Mouse (Mus musculus): ENCODE data around the gene Elf1. TPM values are rescaled to one million over a fixed set of nuclear protein-coding genes. Genes with fewer than 3 reads are reported as not detected.

Elf1 gene
- polyA plus RNA-seq, 1 experiment: 3.9 TPM

- H3K36me3 ChIP-seq (ENCODE audit: control insufficient read depth, insufficient read depth, low read length): no peaks in the 10 kb centered on the region; the same call in 1 of the 2 replicates
- H3K27ac ChIP-seq (ENCODE audit: control insufficient read depth, insufficient read depth, low read depth, low read length): no peak overlapping the region
- TF ChIP-seq POLR2A (IDR thresholded peaks at IDR 0.05; ENCODE audit: control insufficient read depth, low read depth, low read length): no peak
- no peak for TF ChIP-seq CTCF (IDR thresholded peaks at IDR 0.05; ENCODE audit: control insufficient read depth, insufficient read depth, insufficient replicate concordance, low read depth, low read length)
- H3K4me3 ChIP-seq (ENCODE audit: control insufficient read depth, low read depth, low read length): no peak overlapping the region
- no peaks in the 10 kb centered on the region for H3K4me1 ChIP-seq (ENCODE audit: control insufficient read depth, insufficient read depth, low read length)
- no peaks in the 10 kb centered on the region for H3K27me3 ChIP-seq (ENCODE audit: control insufficient read depth, insufficient read depth, low read length)
These were observed 20.6 kb upstream of the Elf1 start for GRCm38 (mm10) chr14:79460401-79460800.

- TF ChIP-seq POLR2A (IDR thresholded peaks at IDR 0.05; ENCODE audit: control insufficient read depth, low read depth, low read length) (no peak), CTCF (IDR thresholded peaks at IDR 0.05; ENCODE audit: control insufficient read depth, insufficient read depth, insufficient replicate concordance, low read depth, low read length) (no peak)
- H3K36me3 ChIP-seq (ENCODE audit: control insufficient read depth, insufficient read depth, low read length): no peaks in the 10 kb centered on the region; the same call in 1 of the 2 replicates
- H3K4me3 ChIP-seq (ENCODE audit: control insufficient read depth, low read depth, low read length): no peak overlapping the region
- H3K27me3 ChIP-seq (ENCODE audit: control insufficient read depth, insufficient read depth, low read length): no peaks in the 10 kb centered on the region
- no peak overlapping the region for H3K27ac ChIP-seq (ENCODE audit: control insufficient read depth, insufficient read depth, low read depth, low read length)
- H3K4me1 ChIP-seq (ENCODE audit: control insufficient read depth, insufficient read depth, low read length): no peaks in the 10 kb centered on the region
These were observed 20.0 kb upstream of the Elf1 start for GRCm38 (mm10) chr14:79460988-79461387.

- TF ChIP-seq POLR2A (IDR thresholded peaks at IDR 0.05; ENCODE audit: control insufficient read depth, low read depth, low read length): no peak
- TF ChIP-seq CTCF (IDR thresholded peaks at IDR 0.05; ENCODE audit: control insufficient read depth, insufficient read depth, insufficient replicate concordance, low read depth, low read length): no peak
- H3K27ac ChIP-seq (ENCODE audit: control insufficient read depth, insufficient read depth, low read depth, low read length): no peak overlapping the region
- H3K4me1 ChIP-seq (ENCODE audit: control insufficient read depth, insufficient read depth, low read length): no peaks in the 10 kb centered on the region
- H3K27me3 ChIP-seq (ENCODE audit: control insufficient read depth, insufficient read depth, low read length): no peaks in the 10 kb centered on the region
- H3K4me3 ChIP-seq (ENCODE audit: control insufficient read depth, low read depth, low read length): no peak overlapping the region
- peaks cover 4% of the 10 kb centered on the region for H3K36me3 ChIP-seq (ENCODE audit: control insufficient read depth, insufficient read depth, low read length)
These were observed 15.4 kb upstream of the Elf1 start for GRCm38 (mm10) chr14:79465623-79466022.

DNA sequence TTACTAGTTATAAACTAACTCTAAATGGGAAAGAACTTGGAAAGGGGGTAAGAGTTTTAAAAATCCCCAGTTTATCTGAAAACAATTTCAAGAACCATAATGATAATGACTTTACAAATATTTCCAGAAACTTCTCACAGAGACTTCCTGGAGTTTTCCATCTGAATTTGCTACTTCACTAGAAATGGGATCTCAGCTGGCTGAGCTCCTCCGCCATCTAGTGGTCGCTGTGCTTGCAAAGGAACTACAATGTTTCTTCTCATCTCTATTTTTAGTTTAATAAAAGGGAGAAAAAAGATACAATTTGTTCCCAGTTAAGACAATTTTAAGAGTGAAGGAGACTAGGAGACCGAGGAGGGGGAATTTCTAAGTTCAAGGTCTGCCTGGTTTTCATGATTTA lies 13.4 kb upstream of the Elf1 start:
- Histone ChIP-seq H3K27me3 (ENCODE audit: control insufficient read depth, insufficient read depth, low read length) (no peaks in the 10 kb centered on the region), H3K27ac (ENCODE audit: control insufficient read depth, insufficient read depth, low read depth, low read length) (no peak overlapping the region), H3K4me1 (ENCODE audit: control insufficient read depth, insufficient read depth, low read length) (no peaks in the 10 kb centered on the region), H3K4me3 (ENCODE audit: control insufficient read depth, low read depth, low read length) (no peak overlapping the region), H3K36me3 (ENCODE audit: control insufficient read depth, insufficient read depth, low read length) (peaks cover 6% of the 10 kb centered on the region)
- TF ChIP-seq POLR2A (IDR thresholded peaks at IDR 0.05; ENCODE audit: control insufficient read depth, low read depth, low read length) (no peak), CTCF (IDR thresholded peaks at IDR 0.05; ENCODE audit: control insufficient read depth, insufficient read depth, insufficient replicate concordance, low read depth, low read length) (peak; percentile 9; the same call in 1 of the 2 replicates)

GRCm38 (mm10) chr14:79473384-79473783 lies 7.6 kb upstream of the Elf1 start:
- H3K27me3 ChIP-seq (ENCODE audit: control insufficient read depth, insufficient read depth, low read length): no peaks in the 10 kb centered on the region
- H3K4me3 ChIP-seq (ENCODE audit: control insufficient read depth, low read depth, low read length): no peak overlapping the region
- no peaks in the 10 kb centered on the region for H3K4me1 ChIP-seq (ENCODE audit: control insufficient read depth, insufficient read depth, low read length)
- no peak overlapping the region for H3K27ac ChIP-seq (ENCODE audit: control insufficient read depth, insufficient read depth, low read depth, low read length)
- H3K36me3 ChIP-seq (ENCODE audit: control insufficient read depth, insufficient read depth, low read length): peaks cover 1% of the 10 kb centered on the region
- TF ChIP-seq CTCF (IDR thresholded peaks at IDR 0.05; ENCODE audit: control insufficient read depth, insufficient read depth, insufficient replicate concordance, low read depth, low read length) (no peak), POLR2A (IDR thresholded peaks at IDR 0.05; ENCODE audit: control insufficient read depth, low read depth, low read length) (no peak)

DNA sequence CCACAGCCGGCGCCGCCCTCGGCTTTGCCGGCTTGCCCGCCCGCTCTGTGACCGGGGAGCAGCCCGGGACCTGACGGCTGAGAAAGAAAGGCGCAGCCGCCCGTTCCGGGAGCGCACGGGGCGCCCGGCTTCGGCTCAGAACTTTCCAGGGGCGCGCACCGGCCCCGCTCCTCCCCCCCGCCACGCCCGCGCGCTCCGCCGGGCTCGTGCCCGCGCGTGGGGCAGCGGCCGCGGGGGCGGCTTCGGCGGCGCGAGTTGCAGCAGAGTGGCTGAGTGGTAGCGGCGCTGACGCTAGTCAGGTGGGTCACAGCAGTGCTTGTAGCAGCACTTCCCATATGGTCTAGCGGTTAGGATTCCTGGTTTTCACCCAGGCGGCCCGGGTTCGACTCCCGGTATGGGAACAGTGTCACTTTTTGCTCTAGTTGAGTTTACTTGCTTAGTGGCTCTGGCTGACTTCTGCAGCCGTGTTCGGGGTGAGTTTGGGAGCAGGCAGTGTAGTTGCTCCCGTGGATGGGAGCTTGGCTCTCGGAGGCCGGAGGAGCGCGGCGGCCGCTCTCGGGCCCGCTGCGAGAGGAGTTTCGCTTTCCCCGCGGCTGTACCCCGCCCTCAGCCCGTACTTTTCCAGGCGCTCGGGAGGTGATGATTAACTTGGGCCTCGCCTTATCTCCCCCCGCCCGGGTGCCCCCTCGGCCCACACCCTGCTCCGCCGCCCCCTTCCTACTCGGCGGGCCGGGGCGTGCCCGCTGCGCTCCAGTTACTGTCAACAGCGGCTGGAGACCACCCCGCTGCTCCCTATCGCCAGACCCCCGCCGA lies 551 bp downstream of the Elf1 start, which contains the start of gene Wbp4:
Gene Wbp4 (minus strand): TSS at position 182 of the 813 bp plus-strand sequence.
- no peaks in the 10 kb centered on the region; the same call in 1 of the 2 replicates for H3K36me3 ChIP-seq (ENCODE audit: control insufficient read depth, insufficient read depth, low read length)
- peak within 1 kb of the TSS; percentile 91 for H3K4me3 ChIP-seq (ENCODE audit: control insufficient read depth, low read depth, low read length)
- TF ChIP-seq CTCF (IDR thresholded peaks at IDR 0.05; ENCODE audit: control insufficient read depth, insufficient read depth, insufficient replicate concordance, low read depth, low read length) (no peak), POLR2A (IDR thresholded peaks at IDR 0.05; ENCODE audit: control insufficient read depth, low read depth, low read length) (peak; percentile 20)
- H3K4me1 ChIP-seq (ENCODE audit: control insufficient read depth, insufficient read depth, low read length): peaks cover 10% of the 10 kb centered on the region
- no peaks in the 10 kb centered on the region for H3K27me3 ChIP-seq (ENCODE audit: control insufficient read depth, insufficient read depth, low read length)
- peak within 1 kb of the TSS; percentile 93 for H3K27ac ChIP-seq (ENCODE audit: control insufficient read depth, insufficient read depth, low read depth, low read length)

- Histone ChIP-seq H3K36me3 (ENCODE audit: control insufficient read depth, insufficient read depth, low read length) (no peaks in the 10 kb centered on the region), H3K4me3 (ENCODE audit: control insufficient read depth, low read depth, low read length) (peak overlapping the region; percentile 91), H3K27me3 (ENCODE audit: control insufficient read depth, insufficient read depth, low read length) (no peaks in the 10 kb centered on the region), H3K27ac (ENCODE audit: control insufficient read depth, insufficient read depth, low read depth, low read length) (peak overlapping the region; percentile 30; the same call in 1 of the 2 replicates), H3K4me1 (ENCODE audit: control insufficient read depth, insufficient read depth, low read length) (peaks cover 17% of the 10 kb centered on the region)
- TF ChIP-seq POLR2A (IDR thresholded peaks at IDR 0.05; ENCODE audit: control insufficient read depth, low read depth, low read length) (no peak), CTCF (IDR thresholded peaks at IDR 0.05; ENCODE audit: control insufficient read depth, insufficient read depth, insufficient replicate concordance, low read depth, low read length) (no peak)
These were observed 1.3 kb downstream of the Elf1 start for GRCm38 (mm10) chr14:79482251-79482661.
